Mouse (Mus musculus) ES-CJ7 (cell line): ENCODE results near the gene Nudt4.

Experiments
- DNase-seq: peaks from one replicate; pipeline ENCODE4 v3.0.0; 2011; ENCODE audit warnings: low read depth, low spot score

Nudt4 gene

GRCm38 (mm10) chr10:95539841-95540240 lies 24.1 kb downstream of the Nudt4 start:
- DNase-seq = no peak

- DNase-seq = no peak
Measured at GRCm38 (mm10) chr10:95539260-95539659, 24.7 kb downstream of the Nudt4 start.

GRCm38 (mm10) chr10:95536222-95536541 lies 27.8 kb downstream of the Nudt4 start:
- no peak for DNase-seq

GRCm38 (mm10) chr10:95535399-95536221 lies 28.3 kb downstream of the Nudt4 start:
- no peak for DNase-seq

GRCm38 (mm10) chr10:95533382-95533781 lies 30.6 kb downstream of the Nudt4 start:
- DNase-seq = no peak

- no peak for DNase-seq
Measured at GRCm38 (mm10) chr10:95532916-95533315, 31.0 kb downstream of the Nudt4 start.

GRCm38 (mm10) chr10:95530551-95531121 lies 33.3 kb downstream of the Nudt4 start:
- no peak for DNase-seq

GRCm38 (mm10) chr10:95526495-95527122 lies 37.3 kb downstream of the Nudt4 start:
- no peak for DNase-seq

- no peak for DNase-seq
Measured at GRCm38 (mm10) chr10:95525871-95526270, 38.1 kb downstream of the Nudt4 start.

- no peak for DNase-seq
Measured at GRCm38 (mm10) chr10:95525037-95525675, 38.8 kb downstream of the Nudt4 start.

GRCm38 (mm10) chr10:95517656-95518055 lies 46.3 kb downstream of the Nudt4 start:
- DNase-seq = no peak

- DNase-seq = no peak
Measured at GRCm38 (mm10) chr10:95515293-95515931, 48.5 kb downstream of the Nudt4 start.

GRCm38 (mm10) chr10:95514656-95515292 lies 49.2 kb downstream of the Nudt4 start, which contains the start of gene Ube2n:
TSS of gene Ube2n (plus strand) at chr10:95515145.
- DNase-seq = peak; percentile 98

- peak; percentile 34 for DNase-seq
Measured at GRCm38 (mm10) chr10:95513768-95514556, 50.0 kb downstream of the Nudt4 start.

GRCm38 (mm10) chr10:95512635-95513034 lies 51.3 kb downstream of the Nudt4 start:
- peak; percentile 41 for DNase-seq

GRCm38 (mm10) chr10:95509263-95509662 lies 54.7 kb downstream of the Nudt4 start:
- no peak for DNase-seq

GRCm38 (mm10) chr10:95508793-95509192 lies 55.2 kb downstream of the Nudt4 start:
- DNase-seq = no peak

GRCm38 (mm10) chr10:95508126-95508525 lies 55.8 kb downstream of the Nudt4 start:
- DNase-seq = no peak

- DNase-seq = no peak
Measured at GRCm38 (mm10) chr10:95504341-95504740, 59.6 kb downstream of the Nudt4 start.

GRCm38 (mm10) chr10:95503443-95504235 lies 60.3 kb downstream of the Nudt4 start:
- no peak for DNase-seq
